11 mouse cellular contexts compared by ENCODE assay signal in the genomic region with DNA sequence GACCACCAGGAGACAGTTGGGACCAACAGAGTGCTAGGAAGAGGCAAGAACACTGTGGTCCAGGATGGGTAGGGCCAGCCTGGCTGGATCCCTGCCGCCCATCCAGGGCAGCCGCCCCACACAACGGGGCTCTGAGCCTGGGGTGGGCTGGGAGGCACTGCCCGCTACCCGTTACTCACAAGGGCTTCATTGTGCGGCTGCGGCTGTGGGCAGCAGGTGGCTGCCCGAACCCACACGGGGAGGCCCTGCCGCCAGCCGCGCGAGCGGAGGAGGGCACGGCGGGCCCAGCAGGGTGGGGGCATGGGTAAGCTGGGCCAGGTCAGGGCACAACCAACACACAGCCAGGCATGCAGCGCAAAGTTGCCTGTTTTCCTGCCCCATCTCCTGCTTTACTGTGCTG. TPM values are rescaled to one million over a fixed set of nuclear protein-coding genes. Genes with fewer than 3 reads are reported as not detected.
DNase-seq lines count a peak whose midpoint lies in the region; ATAC-seq and TF ChIP-seq lines count a peak whose summit lies in the region.
"Had no signal": no experiment of that assay in that cellular context is flagged by ENCODE, and none has a peak within 500 bp of the region (broad histone marks: within the 10 kb centered on the region; RNA-seq: fewer than 3 reads in every experiment).

No protein-coding gene starts in this region.

- H3K4me1 ChIP-seq in hindbrain, embryonic 13.5 days (replicated peaks): peaks cover 35% of the 10 kb centered on the region
- peaks cover 21% of the 10 kb centered on the region for H3K4me1 ChIP-seq in limb, embryonic 15.5 days
- no peaks in the 10 kb centered on the region for H3K4me1 ChIP-seq in stomach, embryonic 16.5 days (ENCODE audit: control insufficient read depth, insufficient read depth, low read length)
- no peaks in the 10 kb centered on the region for H3K4me1 ChIP-seq in thymus, adult 2 months (replicated peaks; ENCODE audit: control insufficient read depth, insufficient read depth, low read length)

- TF ChIP-seq CTCF in thymus, adult 2 months (IDR thresholded peaks at IDR 0.05; ENCODE audit: borderline replicate concordance, control insufficient read depth, extremely low read depth, insufficient read depth, low read length, poor library complexity): no peak

- no peak for TF ChIP-seq POLR2A in thymus, adult 2 months (IDR thresholded peaks at IDR 0.05; ENCODE audit: control insufficient read depth, extremely low read depth, insufficient read depth, low read length, poor library complexity)

- H3K9me3 ChIP-seq in hindbrain, embryonic 13.5 days: no peaks in the 10 kb centered on the region
- no peaks in the 10 kb centered on the region for H3K9me3 ChIP-seq in limb, embryonic 15.5 days
- no peaks in the 10 kb centered on the region for H3K9me3 ChIP-seq in stomach, embryonic 16.5 days (replicated peaks; ENCODE audit: control insufficient read depth, low read length)
- H3K9me3 ChIP-seq: G1E had no signal

- H3K36me3 ChIP-seq in hindbrain, embryonic 13.5 days: no peaks in the 10 kb centered on the region
- H3K36me3 ChIP-seq in limb, embryonic 15.5 days: no peaks in the 10 kb centered on the region
- H3K36me3 ChIP-seq in stomach, embryonic 16.5 days (ENCODE audit: control insufficient read depth, insufficient read depth, low read length): no peaks in the 10 kb centered on the region
- no peaks in the 10 kb centered on the region for H3K36me3 ChIP-seq in thymus, adult 2 months (ENCODE audit: control insufficient read depth, insufficient read depth, low read length)
- H3K36me3 ChIP-seq: G1E had no signal

- 0 out of 2 replicates have a peak, but pooled peaks cover 2% of the 10 kb centered on the region for H3K27me3 ChIP-seq in hindbrain, embryonic 13.5 days
- no peaks in the 10 kb centered on the region for H3K27me3 ChIP-seq in limb, embryonic 15.5 days
- H3K27me3 ChIP-seq in stomach, embryonic 16.5 days (ENCODE audit: control insufficient read depth, insufficient read depth, low read length): no peaks in the 10 kb centered on the region
- H3K27me3 ChIP-seq in thymus, adult 2 months (ENCODE audit: control insufficient read depth, insufficient read depth, low read length): no peaks in the 10 kb centered on the region

- no peak overlapping the region for H3K9ac ChIP-seq in hindbrain, embryonic 13.5 days
- no peak overlapping the region for H3K9ac ChIP-seq in limb, embryonic 15.5 days
- no peak overlapping the region for H3K9ac ChIP-seq in stomach, embryonic 16.5 days (ENCODE audit: low read length)
- H3K9ac ChIP-seq: liver, embryonic 14.5 days had no signal

- H3K4me2 ChIP-seq in hindbrain, embryonic 13.5 days: no peak overlapping the region
- no peak overlapping the region for H3K4me2 ChIP-seq in limb, embryonic 15.5 days
- H3K4me2 ChIP-seq in stomach, embryonic 16.5 days (ENCODE audit: low read depth, low read length): no peak overlapping the region

- 59% methylated on average over 17 of the region's 17 CpGs for WGBS in hindbrain, embryonic 13.5 days
- WGBS in limb, embryonic 15.5 days: 81% methylated on average over 17 of the region's 17 CpGs
- 85% methylated on average over 17 of the region's 17 CpGs for WGBS in stomach, embryonic 16.5 days
- 92% methylated on average over 17 of the region's 17 CpGs for WGBS in thymus, adult 2 months

- ATAC-seq in hindbrain, embryonic 13.5 days (ENCODE audit: low FRiP score): 0 out of 2 replicates have a peak, but pooled peaks have one; percentile 43
- ATAC-seq in limb, embryonic 15.5 days (ENCODE audit: insufficient number of reproducible peaks, low FRiP score, low TSS enrichment, low read depth): peak; percentile 57
- peak; percentile 12; the same call in 1 of the 2 replicates for ATAC-seq in stomach, embryonic 16.5 days (ENCODE audit: insufficient read depth, low FRiP score)

- peak; percentile 31 to 51 for DNase-seq in kidney, postnatal 4 days
- DNase-seq in kidney, adult 11 months: no peak
- no peak for DNase-seq in thymus, adult 2 months
- DNase-seq in embryo, embryonic 10 days (ENCODE audit: low spot score): no peak
- no peak for DNase-seq in lung, postnatal 10 days

- H3K27ac ChIP-seq in hindbrain, embryonic 13.5 days: no peak overlapping the region
- no peak overlapping the region for H3K27ac ChIP-seq in limb, embryonic 15.5 days
- no peak overlapping the region for H3K27ac ChIP-seq in stomach, embryonic 16.5 days (ENCODE audit: low read length)
- no peak overlapping the region for H3K27ac ChIP-seq in thymus, adult 2 months (ENCODE audit: control insufficient read depth, insufficient read depth, low read length)
- H3K27ac ChIP-seq: liver, embryonic 14.5 days had no signal

- H3K4me3 ChIP-seq in hindbrain, embryonic 13.5 days: no peak overlapping the region
- no peak overlapping the region for H3K4me3 ChIP-seq in limb, embryonic 15.5 days
- no peak overlapping the region for H3K4me3 ChIP-seq in stomach, embryonic 16.5 days (replicated peaks; ENCODE audit: low read length)
- no peak overlapping the region for H3K4me3 ChIP-seq in thymus, adult 2 months (ENCODE audit: control insufficient read depth, insufficient read depth, low read length)

RNA-seq across cellular contexts. Expression of a gene that starts 21.1 kb away (rescaled TPM):
- polyA plus RNA-seq in hindbrain, embryonic 13.5 days (2015; fragmentation: Nextera tagmentation; extraction: Ambion mirVana): 0.38 and 0.45 TPM in 2 replicates
- polyA plus RNA-seq in limb, embryonic 15.5 days (2015; fragmentation: Nextera tagmentation; extraction: Ambion mirVana): 0.08 TPM in 1 of 2 replicates, not detected in the other
- polyA plus RNA-seq in stomach, embryonic 16.5 days (2015; fragmentation: Nextera tagmentation; extraction: Ambion mirVana): 0.35 and 0.49 TPM in 2 replicates
- not detected in 2 replicates for polyA plus RNA-seq in thymus, adult 2 months (2012; rRNA removed)
- polyA plus RNA-seq: G1E; gonadal fat pad, adult 2 months had no signal

RNA-seq across cellular contexts. Expression of a gene that starts 52.3 kb away (rescaled TPM):
- polyA plus RNA-seq in hindbrain, embryonic 13.5 days (2015; fragmentation: Nextera tagmentation; extraction: Ambion mirVana): 11.1 and 11.8 TPM in 2 replicates
- polyA plus RNA-seq in limb, embryonic 15.5 days (2015; fragmentation: Nextera tagmentation; extraction: Ambion mirVana): 10.9 and 14.7 TPM in 2 replicates
- polyA plus RNA-seq in stomach, embryonic 16.5 days (2015; fragmentation: Nextera tagmentation; extraction: Ambion mirVana): 3.0 and 3.3 TPM in 2 replicates
- polyA plus RNA-seq in thymus, adult 2 months (2012; rRNA removed): 0.94 and 1.0 TPM in 2 replicates
- polyA plus RNA-seq: G1E had no signal

Comparison
In these comparisons a context has a peak if more than half of its experiments do, and no peak if none do; other contexts are left out.
1. DNase-seq: peak in kidney, postnatal 4 days (2 of 2); none in kidney, adult 11 months (single experiment), thymus, adult 2 months (single experiment), embryo, embryonic 10 days (single experiment) and lung, postnatal 10 days (single experiment).
2. Peak in every context shown above with its lines, with median percentiles within 50 percentile points of each other: ATAC-seq.